Mouse (Mus musculus) brain, embryonic 14.5 days (tissue): ENCODE measurements around the gene Gpc3. TPM values are rescaled to one million over a fixed set of nuclear protein-coding genes. Genes with fewer than 3 reads are reported as not detected.
A peak's percentile ranks its signal among the peaks of the same experiment; 100 is the strongest.

ENCODE experiments used
- DNase-seq: peaks from one replicate; pipeline ENCODE4 v3.0.0-alpha.2; 2011; ENCODE audit warnings: low read depth
- CTCF ChIP-seq: fragments of 200-500 bp; IDR thresholded peaks from 2 replicates; pipeline ENCODE4 v1.5.1; 2012; ENCODE audit warnings: inconsistent platforms, mild to moderate bottlenecking, moderate library complexity, borderline replicate concordance; ENCODE audit not compliant: insufficient read depth, insufficient read length; ENCODE audit errors: extremely low read depth
- POLR2A ChIP-seq: fragments of 200-500 bp; IDR thresholded peaks from 2 replicates; pipeline ENCODE4 v1.6.1; 2012; ENCODE audit warnings: mild to moderate bottlenecking, inconsistent platforms, borderline replicate concordance; ENCODE audit not compliant: poor library complexity, insufficient read depth, insufficient read length, severe bottlenecking; ENCODE audit errors: extremely low read depth
- polyA plus RNA-seq: library from polyadenylated mRNA; depleted of rRNA; stranded (reverse); fragments of >200 nt; gene quantifications from 2 replicates; pipeline ENCODE4 v1.2.3, GENCODE M21; 2012

Gpc3 gene
- polyA plus RNA-seq, 1 experiment, result 71.1 TPM

GRCm38 (mm10) chrX:52617813-52618212 is 4.1 kb upstream of the Gpc3 start:
- no peak for TF ChIP-seq POLR2A
- TF ChIP-seq CTCF, result no peak
- no peak for DNase-seq

GRCm38 (mm10) chrX:52616152-52616551 is 2.4 kb upstream of the Gpc3 start:
- TF ChIP-seq POLR2A, result no peak
- TF ChIP-seq CTCF, result no peak
- DNase-seq, result no peak

DNA sequence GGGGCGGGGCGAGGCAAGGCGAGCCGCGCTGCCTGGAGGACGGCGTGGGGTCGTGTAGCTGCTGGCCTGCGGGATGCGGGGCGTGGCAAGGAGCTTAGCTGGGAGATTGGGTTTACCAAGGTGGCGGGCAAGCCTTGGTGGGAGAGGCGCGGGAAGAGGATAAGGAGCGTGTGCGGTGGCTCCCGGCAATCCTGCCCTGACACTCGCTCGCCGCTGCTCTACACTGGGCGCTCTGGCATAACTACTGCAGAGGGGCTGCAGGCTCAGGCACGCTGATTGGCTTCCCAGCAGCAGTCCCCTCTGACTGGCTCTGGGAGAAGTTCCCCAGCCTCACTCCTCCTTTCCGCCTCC is 256 bp upstream of the Gpc3 start:
- DNase-seq, result peak; percentile 84
- TF ChIP-seq CTCF (peak; percentile 17; the same call in 1 of the 2 replicates), POLR2A (no peak)

- no peak for DNase-seq
- TF ChIP-seq POLR2A (no peak), CTCF (no peak)
These were observed 944 bp downstream of the Gpc3 start for GRCm38 (mm10) chrX:52612806-52613205.

DNA sequence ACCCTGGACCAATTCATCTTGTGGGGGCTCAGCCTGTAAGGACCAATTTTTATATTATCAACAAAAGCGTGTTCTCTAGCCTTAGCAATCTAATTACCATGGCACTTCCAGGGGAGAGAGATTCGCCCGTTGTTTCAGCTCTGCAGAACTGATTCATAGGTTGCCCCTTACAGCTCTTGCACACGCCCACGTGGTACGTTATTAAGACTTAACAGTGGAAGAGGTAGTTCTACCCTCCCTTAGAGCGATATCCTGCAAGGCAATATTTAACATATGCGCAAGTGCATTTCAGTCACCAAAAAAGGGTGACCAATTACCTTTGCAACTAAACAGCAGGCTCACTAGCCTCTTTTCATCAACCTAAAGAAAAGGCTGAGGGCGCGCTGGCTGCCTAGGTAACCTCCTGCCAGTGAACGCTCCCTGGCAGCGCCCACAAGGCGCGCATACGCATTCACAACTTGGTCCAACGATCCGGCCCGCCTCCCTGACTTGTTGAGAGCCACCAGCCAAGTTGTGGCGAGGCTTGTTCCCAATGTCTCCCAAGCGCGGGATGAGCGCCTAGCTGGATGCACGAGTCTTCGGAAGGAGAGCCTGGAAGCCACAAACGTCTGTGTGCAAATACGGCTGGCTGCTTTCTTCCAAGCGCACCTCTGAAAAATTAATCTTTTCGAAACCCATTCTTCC is 1.6 kb downstream of the Gpc3 start:
- peak; percentile 70 for DNase-seq
- TF ChIP-seq POLR2A (no peak), CTCF (no peak)

DNA sequence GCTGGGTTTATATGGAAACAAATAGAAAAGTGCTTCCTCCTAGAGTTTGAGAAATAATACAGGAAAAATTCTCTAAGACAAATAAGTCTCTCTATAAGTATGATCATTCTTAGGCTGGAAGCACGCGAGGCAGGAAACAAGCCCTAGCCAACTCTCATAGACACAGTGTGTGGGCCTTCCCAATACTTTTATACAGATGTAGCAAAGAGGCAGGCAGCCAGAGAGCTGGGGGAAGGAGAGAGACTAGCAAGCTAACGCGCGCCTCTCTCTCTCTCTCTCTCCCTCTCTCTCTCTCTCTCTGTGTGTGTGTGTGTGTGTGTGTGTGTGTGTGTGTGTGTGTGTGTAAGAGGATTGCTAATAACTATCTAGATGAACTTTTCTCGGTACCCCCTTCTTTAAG is 2.2 kb downstream of the Gpc3 start:
- peak; percentile 17 for DNase-seq
- no peak for TF ChIP-seq CTCF
- TF ChIP-seq POLR2A, result no peak

- no peak for DNase-seq
- TF ChIP-seq CTCF (no peak), POLR2A (no peak)
These were observed 10.6 kb downstream of the Gpc3 start for GRCm38 (mm10) chrX:52603143-52603542.

- DNase-seq, result no peak
- no peak for TF ChIP-seq POLR2A
- TF ChIP-seq CTCF, result no peak
These were observed 14.5 kb downstream of the Gpc3 start for GRCm38 (mm10) chrX:52599246-52599645.

DNA sequence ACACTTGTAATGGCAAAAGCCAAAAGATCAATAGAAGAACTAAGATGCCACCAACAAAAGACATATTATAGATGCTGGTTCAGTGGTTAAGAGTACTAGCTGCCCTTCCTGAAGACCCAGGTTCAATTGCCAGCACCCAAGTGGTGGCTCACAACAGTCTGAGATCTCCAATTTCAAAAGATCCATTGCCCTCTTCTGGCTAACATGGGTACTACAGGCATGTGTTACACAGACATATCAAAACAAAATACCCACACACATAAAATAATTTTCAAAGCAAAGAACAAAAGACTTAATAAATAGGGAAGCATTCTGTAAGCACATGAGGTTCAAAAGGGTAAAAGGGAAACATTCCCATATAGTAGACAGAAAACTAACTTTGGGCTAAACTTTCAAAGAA is 26.1 kb downstream of the Gpc3 start:
- TF ChIP-seq CTCF (no peak), POLR2A (no peak)
- no peak for DNase-seq

DNA sequence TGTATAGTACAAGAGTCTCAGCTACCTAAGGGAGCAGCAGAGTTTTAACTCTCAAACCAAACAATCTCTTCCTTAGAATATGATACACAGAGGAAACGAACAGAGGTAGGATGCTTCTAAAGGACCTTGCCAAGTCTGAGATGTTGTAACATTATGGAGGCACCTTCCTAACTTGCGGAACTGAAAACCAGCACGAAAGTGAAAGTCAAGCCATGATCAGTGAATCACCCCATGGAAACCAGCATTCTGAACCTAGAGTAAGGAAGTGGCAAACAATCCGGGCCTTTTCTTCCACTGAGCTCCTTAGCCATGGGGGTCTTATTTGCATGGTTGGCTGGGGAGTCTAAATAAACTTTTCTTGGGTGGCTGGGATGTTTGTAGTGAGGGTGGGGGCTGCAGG is 53.8 kb downstream of the Gpc3 start:
- TF ChIP-seq CTCF, result no peak
- no peak for TF ChIP-seq POLR2A
- no peak for DNase-seq

DNA sequence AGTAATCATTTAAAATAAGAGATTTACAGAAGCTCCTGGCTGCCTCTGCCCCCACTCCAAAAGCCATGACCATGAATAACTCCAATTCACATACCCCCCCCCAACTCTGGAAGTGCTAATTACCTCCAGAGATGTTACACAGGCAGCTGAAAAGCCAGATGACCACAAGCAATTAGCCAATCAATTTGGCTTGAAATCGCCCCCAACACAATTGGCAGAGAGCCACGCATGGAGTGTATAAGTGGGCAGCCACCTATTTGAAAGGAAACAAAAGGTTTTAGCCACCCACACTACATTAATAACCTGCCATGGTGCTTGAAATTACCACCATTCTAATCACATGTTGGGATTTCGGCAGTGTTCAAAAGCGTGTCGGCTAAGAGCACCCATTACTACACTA is 55.2 kb downstream of the Gpc3 start:
- peak; percentile 68 for DNase-seq
- no peak for TF ChIP-seq POLR2A
- no peak for TF ChIP-seq CTCF

GRCm38 (mm10) chrX:52557489-52557888 is 56.3 kb downstream of the Gpc3 start:
- DNase-seq, result no peak
- TF ChIP-seq CTCF (no peak), POLR2A (no peak)
